Mouse (Mus musculus): ENCODE measurements around the gene C130060K24Rik. TPM values are rescaled to one million over a fixed set of nuclear protein-coding genes. Genes with fewer than 3 reads are reported as not detected.

Gene C130060K24Rik
- polyA plus RNA-seq (2012; rRNA removed), result not detected in 2 replicates
- polyA plus RNA-seq (2014; fragmentation: Nextera tagmentation; extraction: Ambion mirVana), result not detected in 2 replicates

DNA sequence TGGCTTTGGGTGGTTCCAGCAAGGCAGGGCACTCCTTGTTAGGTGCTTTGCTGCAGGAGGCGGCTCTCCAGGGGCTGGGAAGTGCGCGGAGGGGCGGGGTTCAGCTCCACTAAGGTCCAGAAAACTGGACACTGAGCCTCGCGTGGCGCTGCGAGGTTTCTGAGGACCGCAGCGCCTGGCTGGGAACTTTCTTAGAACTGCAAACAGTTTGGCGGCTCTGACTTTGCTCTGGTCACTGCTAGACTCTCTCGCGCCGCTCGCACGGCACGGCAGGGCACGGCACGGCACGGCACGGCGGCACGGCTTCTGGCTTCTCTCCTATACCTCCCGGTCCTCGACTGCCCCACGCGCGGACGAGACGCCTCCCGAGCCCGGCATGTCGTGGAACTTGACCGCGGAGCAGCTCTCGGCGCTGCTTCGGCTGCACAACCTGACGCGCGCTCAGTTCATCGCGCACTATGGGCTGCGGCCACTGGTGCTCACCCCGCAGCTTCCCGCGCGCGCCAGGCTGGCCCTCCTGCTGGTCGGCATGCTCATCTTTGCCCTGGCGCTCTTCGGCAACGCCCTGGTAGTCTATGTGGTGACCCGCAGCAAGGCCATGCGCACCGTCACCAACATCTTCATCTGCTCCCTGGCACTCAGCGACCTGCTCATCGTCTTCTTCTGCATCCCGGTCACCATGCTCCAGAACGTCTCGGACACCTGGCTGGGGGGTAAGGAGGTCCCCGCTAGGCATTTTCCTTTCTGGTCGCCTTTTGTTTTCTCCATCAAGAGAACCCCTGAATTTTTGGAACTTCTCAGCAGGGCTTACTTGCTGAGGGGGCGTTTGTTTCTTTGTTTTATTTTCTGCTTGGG lies at the start of gene C130060K24Rik:
C130060K24Rik (plus strand) TSS at position 188 of the 855 bp plus-strand sequence.
- ATAC-seq (ENCODE audit: insufficient read depth) (no peak), DNase-seq (ENCODE audit: low read depth in 3 of 3, low spot score in 3 of 3) (no peak)
- peak within 1 kb of the TSS; percentile 44; the same call in 1 of the 2 replicates for H3K4me2 ChIP-seq (ENCODE audit: low read depth)
- peaks cover 7% of the 10 kb centered on the region for H3K27me3 ChIP-seq (ENCODE audit: control insufficient read depth, insufficient read depth, low read length)
- TF ChIP-seq EP300 (IDR thresholded peaks at IDR 0.05; ENCODE audit: low read depth) (no peak), CTCF (IDR thresholded peaks at IDR 0.05; ENCODE audit: low read depth) (no peak)
- H3K27ac ChIP-seq, result no peak within 1 kb of the TSS
- no peaks in the 10 kb centered on the region for H3K9me3 ChIP-seq (ENCODE audit: control insufficient read depth, low read length)
- 2% methylated on average over 63 of the region's 64 CpGs for WGBS (ENCODE audit: insufficient replicate concordance)
- H3K4me1 ChIP-seq (replicated peaks; ENCODE audit: control insufficient read depth in 2 of 2, insufficient read depth in 2 of 2, low read length in 1 of 2), result no peaks in the 10 kb centered on the region
- H3K36me3 ChIP-seq (replicated peaks; ENCODE audit: control insufficient read depth, insufficient read depth, low read depth), result no peaks in the 10 kb centered on the region
- no peak within 1 kb of the TSS for H3K4me3 ChIP-seq (ENCODE audit: insufficient read depth in 1 of 2, low read depth in 2 of 2, low read length in 2 of 2)
- H3K9ac ChIP-seq (replicated peaks), result no peak within 1 kb of the TSS

DNA sequence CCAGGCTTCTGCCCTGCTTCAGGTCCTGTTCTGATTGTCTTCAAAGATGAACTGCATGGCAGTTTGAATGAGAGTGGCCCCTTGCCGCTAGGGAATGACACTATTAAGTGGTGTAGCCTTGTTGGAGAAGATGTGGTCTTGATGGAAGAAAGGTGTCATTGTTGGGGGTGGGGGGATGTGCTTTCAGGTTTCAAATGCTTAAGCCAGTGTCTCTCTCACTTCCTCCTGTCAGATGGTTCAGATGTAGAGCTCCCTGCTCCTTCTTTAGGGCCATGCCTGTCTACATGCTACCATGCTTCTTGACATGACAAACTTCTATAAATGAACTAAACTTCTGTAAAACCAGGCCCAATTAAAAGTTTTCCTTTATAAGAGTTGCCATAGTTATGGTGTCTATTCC lies 46.7 kb upstream of the C130060K24Rik start:
- TF ChIP-seq EP300 (IDR thresholded peaks at IDR 0.05; ENCODE audit: low read depth) (no peak), CTCF (IDR thresholded peaks at IDR 0.05; ENCODE audit: low read depth) (no peak)
- H3K4me1 ChIP-seq (replicated peaks; ENCODE audit: control insufficient read depth in 2 of 2, insufficient read depth in 2 of 2, low read length in 1 of 2), result no peaks in the 10 kb centered on the region
- H3K4me2 ChIP-seq (ENCODE audit: low read depth), result no peak overlapping the region
- no peak for DNase-seq (ENCODE audit: low read depth in 3 of 3, low spot score in 3 of 3)
- no peaks in the 10 kb centered on the region for H3K36me3 ChIP-seq (replicated peaks; ENCODE audit: control insufficient read depth, insufficient read depth, low read depth)
- no peak overlapping the region for H3K27ac ChIP-seq
- H3K9me3 ChIP-seq (ENCODE audit: control insufficient read depth, low read length), result no peaks in the 10 kb centered on the region
- WGBS (ENCODE audit: insufficient replicate concordance), result 80% methylated on average over 1 of the region's 1 CpGs
- ATAC-seq (ENCODE audit: insufficient read depth), result no peak
- no peaks in the 10 kb centered on the region for H3K27me3 ChIP-seq (ENCODE audit: control insufficient read depth, insufficient read depth, low read length)
- no peak overlapping the region for H3K4me3 ChIP-seq (ENCODE audit: insufficient read depth in 1 of 2, low read depth in 2 of 2, low read length in 2 of 2)
- H3K9ac ChIP-seq (replicated peaks), result no peak overlapping the region

DNA sequence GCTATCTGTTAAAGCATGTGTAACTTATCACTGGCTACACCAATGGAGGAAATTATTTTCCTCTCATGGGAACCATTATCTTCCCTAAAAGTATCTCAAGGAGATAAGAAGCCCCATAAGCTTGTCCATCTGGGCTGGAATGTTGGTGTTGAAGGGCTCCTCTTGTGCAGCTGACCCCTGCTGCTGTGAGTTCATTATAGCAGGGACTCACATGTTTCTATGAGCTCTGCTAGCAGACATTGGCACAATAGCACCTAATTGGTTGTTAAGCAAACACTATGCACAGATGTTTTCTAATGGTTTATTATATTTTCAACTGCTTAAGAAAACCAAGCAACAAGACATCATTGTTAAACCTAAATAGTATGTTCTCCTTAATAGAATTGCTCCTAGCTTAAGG lies 41.5 kb upstream of the C130060K24Rik start:
- Histone ChIP-seq H3K27ac (no peak overlapping the region), H3K27me3 (ENCODE audit: control insufficient read depth, insufficient read depth, low read length) (no peaks in the 10 kb centered on the region), H3K4me2 (ENCODE audit: low read depth) (no peak overlapping the region), H3K9me3 (ENCODE audit: control insufficient read depth, low read length) (no peaks in the 10 kb centered on the region), H3K4me3 (ENCODE audit: insufficient read depth in 1 of 2, low read depth in 2 of 2, low read length in 2 of 2) (no peak overlapping the region), H3K9ac (replicated peaks) (no peak overlapping the region), H3K36me3 (replicated peaks; ENCODE audit: control insufficient read depth, insufficient read depth, low read depth) (no peaks in the 10 kb centered on the region), H3K4me1 (replicated peaks; ENCODE audit: control insufficient read depth in 2 of 2, insufficient read depth in 2 of 2, low read length in 1 of 2) (no peaks in the 10 kb centered on the region)
- ATAC-seq (ENCODE audit: insufficient read depth) (no peak), DNase-seq (ENCODE audit: low read depth in 3 of 3, low spot score in 3 of 3) (no peak)
- TF ChIP-seq CTCF (IDR thresholded peaks at IDR 0.05; ENCODE audit: low read depth), result no peak
- TF ChIP-seq EP300 (IDR thresholded peaks at IDR 0.05; ENCODE audit: low read depth), result no peak

DNA sequence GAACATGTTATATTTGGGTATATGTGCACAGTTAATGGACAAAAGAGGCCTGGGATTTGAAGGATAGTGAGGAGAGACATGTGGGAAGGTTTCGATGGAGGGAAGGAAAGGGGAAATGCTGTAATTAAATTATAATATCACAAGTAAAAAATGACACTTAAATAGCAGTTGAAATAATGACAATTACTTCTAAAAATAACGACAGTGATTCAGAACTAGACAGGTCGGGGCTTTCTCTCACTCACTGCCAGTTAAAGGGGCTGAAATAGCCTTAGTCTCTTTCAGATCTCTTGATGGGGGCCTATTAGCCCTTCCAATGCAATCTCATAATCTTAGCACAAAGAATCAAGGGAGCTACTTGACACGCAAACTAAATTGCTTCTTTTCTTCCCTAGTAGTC lies 39.5 kb upstream of the C130060K24Rik start:
- 50% methylated on average over 4 of the region's 4 CpGs for whole genome bisulfite sequencing (ENCODE audit: insufficient replicate concordance)
- Histone ChIP-seq H3K9me3 (ENCODE audit: control insufficient read depth, low read length) (no peaks in the 10 kb centered on the region), H3K4me1 (replicated peaks; ENCODE audit: control insufficient read depth in 2 of 2, insufficient read depth in 2 of 2, low read length in 1 of 2) (no peaks in the 10 kb centered on the region)

DNA sequence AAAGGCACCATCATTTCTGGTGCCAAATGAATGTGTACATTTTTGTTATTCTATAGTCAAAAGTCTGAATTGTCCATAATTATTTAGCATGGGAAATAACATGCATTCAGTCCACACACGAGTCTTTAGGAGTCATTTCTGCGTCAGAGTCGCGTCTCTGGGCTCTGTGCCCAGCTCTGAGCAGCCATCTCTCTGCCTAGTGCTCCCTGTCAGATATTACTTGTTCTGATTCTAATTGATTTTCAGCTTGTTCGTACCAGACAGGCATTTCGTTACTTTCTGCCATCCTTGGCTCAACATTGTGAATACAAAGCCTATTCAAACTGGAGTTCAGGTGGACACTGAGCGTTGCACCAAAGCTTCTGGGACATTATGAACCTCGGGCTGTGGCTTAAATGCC lies 33.2 kb upstream of the C130060K24Rik start:
- no peak overlapping the region for H3K27ac ChIP-seq
- WGBS (ENCODE audit: insufficient replicate concordance), result 67% methylated on average over 8 of the region's 8 CpGs
- no peaks in the 10 kb centered on the region for H3K4me1 ChIP-seq (replicated peaks; ENCODE audit: control insufficient read depth in 2 of 2, insufficient read depth in 2 of 2, low read length in 1 of 2)
- H3K36me3 ChIP-seq (replicated peaks; ENCODE audit: control insufficient read depth, insufficient read depth, low read depth), result no peaks in the 10 kb centered on the region
- H3K27me3 ChIP-seq (ENCODE audit: control insufficient read depth, insufficient read depth, low read length), result no peaks in the 10 kb centered on the region
- no peak overlapping the region for H3K4me3 ChIP-seq (ENCODE audit: insufficient read depth in 1 of 2, low read depth in 2 of 2, low read length in 2 of 2)
- no peak for DNase-seq (ENCODE audit: low read depth in 3 of 3, low spot score in 3 of 3)
- no peak overlapping the region for H3K4me2 ChIP-seq (ENCODE audit: low read depth)
- H3K9ac ChIP-seq (replicated peaks), result no peak overlapping the region
- ATAC-seq (ENCODE audit: insufficient read depth), result no peak
- TF ChIP-seq EP300 (IDR thresholded peaks at IDR 0.05; ENCODE audit: low read depth), result no peak
- TF ChIP-seq CTCF (IDR thresholded peaks at IDR 0.05; ENCODE audit: low read depth), result no peak
- H3K9me3 ChIP-seq (ENCODE audit: control insufficient read depth, low read length), result no peaks in the 10 kb centered on the region

More for the DNA sequence above, 39.5 kb upstream of the C130060K24Rik start:
- TF ChIP-seq CTCF (IDR thresholded peaks at IDR 0.05; ENCODE audit: low read depth), result no peak
- TF ChIP-seq EP300 (IDR thresholded peaks at IDR 0.05; ENCODE audit: low read depth), result no peak
- DNase-seq (ENCODE audit: low read depth in 3 of 3, low spot score in 3 of 3) (no peak), ATAC-seq (ENCODE audit: insufficient read depth) (no peak)
- Histone ChIP-seq H3K9ac (replicated peaks) (no peak overlapping the region), H3K4me2 (ENCODE audit: low read depth) (no peak overlapping the region), H3K36me3 (replicated peaks; ENCODE audit: control insufficient read depth, insufficient read depth, low read depth) (no peaks in the 10 kb centered on the region), H3K27ac (no peak overlapping the region), H3K27me3 (ENCODE audit: control insufficient read depth, insufficient read depth, low read length) (no peaks in the 10 kb centered on the region), H3K4me3 (ENCODE audit: insufficient read depth in 1 of 2, low read depth in 2 of 2, low read length in 2 of 2) (no peak overlapping the region)

Data from liver, embryonic 14.5 days (tissue).